Mouse (Mus musculus) kidney, postnatal 25 days (tissue): ENCODE data around the gene Asb12.
"Not testable (repeated sequence)": the region's sequence is repeated elsewhere in the genome, so short reads cannot be mapped to it uniquely, and the experiment has no call there.

Experiments
- DNase-seq, 2 experiments: peaks; one replicate each; pipeline ENCODE4 v3.0.0; 2021; ENCODE audit warnings: mixed read lengths in 2 of 2

Gene Asb12

GRCm38 (mm10) chrX:95557887-95558286 is at the start of gene Asb12, which contains the start of gene Pfn5:
Gene Asb12 (minus strand): TSS chrX:95557987.
Gene Pfn5 (plus strand): TSS chrX:95558104.
- no peak for DNase-seq

GRCm38 (mm10) chrX:95600609-95601008 is 42.8 kb upstream of the Asb12 start:
- DNase-seq = no peak

- no peak for DNase-seq
Observed at GRCm38 (mm10) chrX:95554321-95554720, 3.5 kb downstream of the Asb12 start.

GRCm38 (mm10) chrX:95535493-95535892 is 22.3 kb downstream of the Asb12 start:
- not testable (repeated sequence) for DNase-seq

GRCm38 (mm10) chrX:95525166-95525565 is 32.6 kb downstream of the Asb12 start:
- DNase-seq = no peak

GRCm38 (mm10) chrX:95523883-95524282 is 33.9 kb downstream of the Asb12 start:
- no peak for DNase-seq

- DNase-seq = no peak
Observed at GRCm38 (mm10) chrX:95457166-95457565, 100.6 kb downstream of the Asb12 start.

- DNase-seq = peak; percentile 87 to 92
Observed at GRCm38 (mm10) chrX:95445866-95446265, 111.9 kb downstream of the Asb12 start.

GRCm38 (mm10) chrX:95445141-95445540 is 112.6 kb downstream of the Asb12 start:
- peak; percentile 56 to 81 for DNase-seq

- DNase-seq = peak; percentile 94 to 96
Observed at GRCm38 (mm10) chrX:95444776-95445111, 113.0 kb downstream of the Asb12 start, which contains the start of gene Amer1. Gene Amer1 (minus strand): TSS chrX:95444872.

GRCm38 (mm10) chrX:95443898-95444775 is 113.7 kb downstream of the Asb12 start:
- DNase-seq = peak; percentile 43 to 61

- no peak for DNase-seq
Observed at GRCm38 (mm10) chrX:95443390-95443789, 114.4 kb downstream of the Asb12 start.

- no peak for DNase-seq
Observed at GRCm38 (mm10) chrX:95442261-95442660, 115.5 kb downstream of the Asb12 start.

- no peak for DNase-seq
Observed at GRCm38 (mm10) chrX:95441290-95441689, 116.5 kb downstream of the Asb12 start.

GRCm38 (mm10) chrX:95438491-95438890 is 119.3 kb downstream of the Asb12 start:
- DNase-seq = no peak

- no peak for DNase-seq
Observed at GRCm38 (mm10) chrX:95437236-95437635, 120.6 kb downstream of the Asb12 start.
